Mouse (Mus musculus): ENCODE measurements around the gene Aldh5a1.
"Not testable (repeated sequence)": the region's sequence is repeated elsewhere in the genome, so short reads cannot be mapped to it uniquely, and the experiment has no call there.

The Aldh5a1 gene

GRCm38 (mm10) chr13:24937108-24937838, at the start of gene Aldh5a1:
Gene Aldh5a1 (minus strand): TSS chr13:24937661.
- DNase-seq (ENCODE audit: low read depth, low spot score), result peak; percentile 77

GRCm38 (mm10) chr13:24985435-24985834, 48.0 kb upstream of the Aldh5a1 start:
- no peak for DNase-seq (ENCODE audit: low read depth, low spot score)

- no peak for DNase-seq (ENCODE audit: low read depth, low spot score)
These were observed 43.6 kb upstream of the Aldh5a1 start for GRCm38 (mm10) chr13:24981031-24981430.

GRCm38 (mm10) chr13:24977820-24978342, 40.4 kb upstream of the Aldh5a1 start:
- no peak for DNase-seq (ENCODE audit: low read depth, low spot score)

- DNase-seq (ENCODE audit: low read depth, low spot score), result no peak
These were observed 38.9 kb upstream of the Aldh5a1 start for GRCm38 (mm10) chr13:24976384-24976783.

GRCm38 (mm10) chr13:24971776-24972175, 34.3 kb upstream of the Aldh5a1 start:
- DNase-seq (ENCODE audit: low read depth, low spot score), result not testable (repeated sequence)

- DNase-seq (ENCODE audit: low read depth, low spot score), result no peak
These were observed 28.4 kb upstream of the Aldh5a1 start for GRCm38 (mm10) chr13:24965846-24966201.

GRCm38 (mm10) chr13:24965130-24965845, 27.8 kb upstream of the Aldh5a1 start:
- DNase-seq (ENCODE audit: low read depth, low spot score), result peak; percentile 27

GRCm38 (mm10) chr13:24962119-24962518, 24.7 kb upstream of the Aldh5a1 start:
- DNase-seq (ENCODE audit: low read depth, low spot score), result no peak

- DNase-seq (ENCODE audit: low read depth, low spot score), result no peak
These were observed 22.6 kb upstream of the Aldh5a1 start for GRCm38 (mm10) chr13:24960084-24960483.

GRCm38 (mm10) chr13:24958671-24959070, 21.2 kb upstream of the Aldh5a1 start:
- no peak for DNase-seq (ENCODE audit: low read depth, low spot score)

GRCm38 (mm10) chr13:24955500-24955899, 18.0 kb upstream of the Aldh5a1 start:
- peak; percentile 68 for DNase-seq (ENCODE audit: low read depth, low spot score)

- DNase-seq (ENCODE audit: low read depth, low spot score), result no peak
These were observed 17.6 kb upstream of the Aldh5a1 start for GRCm38 (mm10) chr13:24955091-24955490.

GRCm38 (mm10) chr13:24952659-24953058, 15.2 kb upstream of the Aldh5a1 start:
- no peak for DNase-seq (ENCODE audit: low read depth, low spot score)

- no peak for DNase-seq (ENCODE audit: low read depth, low spot score)
These were observed 11.4 kb upstream of the Aldh5a1 start for GRCm38 (mm10) chr13:24948870-24949269.

- DNase-seq (ENCODE audit: low read depth, low spot score), result no peak
These were observed 9.7 kb upstream of the Aldh5a1 start for GRCm38 (mm10) chr13:24947158-24947557.

- DNase-seq (ENCODE audit: low read depth, low spot score), result peak; percentile 32
These were observed 8.1 kb upstream of the Aldh5a1 start for GRCm38 (mm10) chr13:24945567-24945966.

GRCm38 (mm10) chr13:24943303-24943702, 5.8 kb upstream of the Aldh5a1 start:
- no peak for DNase-seq (ENCODE audit: low read depth, low spot score)

GRCm38 (mm10) chr13:24942512-24943282, 5.2 kb upstream of the Aldh5a1 start, which contains the start of gene Gpld1:
Gene Gpld1 (plus strand): TSS chr13:24943152.
- peak; percentile 26 for DNase-seq (ENCODE audit: low read depth, low spot score)

GRCm38 (mm10) chr13:24939472-24939871, 2.0 kb upstream of the Aldh5a1 start:
- no peak for DNase-seq (ENCODE audit: low read depth, low spot score)

- DNase-seq (ENCODE audit: low read depth, low spot score), result peak; percentile 82
These were observed 1.2 kb upstream of the Aldh5a1 start for GRCm38 (mm10) chr13:24938683-24939082.

GRCm38 (mm10) chr13:24937839-24938166, 342 bp upstream of the Aldh5a1 start:
- DNase-seq (ENCODE audit: low read depth, low spot score), result no peak

Data from R1 (cell line).